Mouse (Mus musculus): ENCODE results near the gene Edil3. TPM values are rescaled to one million over a fixed set of nuclear protein-coding genes. Genes with fewer than 3 reads are reported as not detected.

Gene Edil3
- polyA plus RNA-seq, 1 experiment = 0.30 TPM

GRCm38 (mm10) chr13:89076212-89076611, 254.9 kb downstream of the Edil3 start:
- Histone ChIP-seq H3K36me3 (ENCODE audit: control insufficient read depth, insufficient read depth, low read length) (no peaks in the 10 kb centered on the region), H3K27me3 (ENCODE audit: control insufficient read depth, insufficient read depth, low read length) (no peaks in the 10 kb centered on the region), H3K27ac (ENCODE audit: insufficient read depth, low read depth, low read length) (no peak overlapping the region), H3K4me1 (ENCODE audit: control insufficient read depth, insufficient read depth, insufficient read length, low read length) (no peaks in the 10 kb centered on the region), H3K4me3 (ENCODE audit: low read depth, low read length) (no peak overlapping the region)
- TF ChIP-seq POLR2A (IDR thresholded peaks at IDR 0.05; ENCODE audit: low read depth, low read length) = no peak
- TF ChIP-seq CTCF (IDR thresholded peaks at IDR 0.05; ENCODE audit: extremely low read depth, insufficient read length, insufficient replicate concordance, low read depth, low read length) = no peak
- WGBS = 92% methylated on average over 1 of the region's 1 CpGs

GRCm38 (mm10) chr13:89105889-89106288, 284.6 kb downstream of the Edil3 start:
- WGBS = 44% methylated on average over 1 of the region's 1 CpGs

GRCm38 (mm10) chr13:89117551-89117950, 296.3 kb downstream of the Edil3 start:
- Histone ChIP-seq H3K36me3 (ENCODE audit: control insufficient read depth, insufficient read depth, low read length) (no peaks in the 10 kb centered on the region), H3K4me3 (ENCODE audit: low read depth, low read length) (no peak overlapping the region), H3K27ac (ENCODE audit: insufficient read depth, low read depth, low read length) (no peak overlapping the region), H3K4me1 (ENCODE audit: control insufficient read depth, insufficient read depth, insufficient read length, low read length) (no peaks in the 10 kb centered on the region), H3K27me3 (ENCODE audit: control insufficient read depth, insufficient read depth, low read length) (no peaks in the 10 kb centered on the region)
- TF ChIP-seq POLR2A (IDR thresholded peaks at IDR 0.05; ENCODE audit: low read depth, low read length) = no peak
- no peak for TF ChIP-seq CTCF (IDR thresholded peaks at IDR 0.05; ENCODE audit: extremely low read depth, insufficient read length, insufficient replicate concordance, low read depth, low read length)
- WGBS = 71% methylated on average over 2 of the region's 2 CpGs

More at GRCm38 (mm10) chr13:89105889-89106288, 284.6 kb downstream of the Edil3 start:
- no peaks in the 10 kb centered on the region for H3K27me3 ChIP-seq (ENCODE audit: control insufficient read depth, insufficient read depth, low read length)
- H3K36me3 ChIP-seq (ENCODE audit: control insufficient read depth, insufficient read depth, low read length) = no peaks in the 10 kb centered on the region
- no peak overlapping the region for H3K4me3 ChIP-seq (ENCODE audit: low read depth, low read length)
- no peak overlapping the region for H3K27ac ChIP-seq (ENCODE audit: insufficient read depth, low read depth, low read length)
- TF ChIP-seq POLR2A (IDR thresholded peaks at IDR 0.05; ENCODE audit: low read depth, low read length) (no peak), CTCF (IDR thresholded peaks at IDR 0.05; ENCODE audit: extremely low read depth, insufficient read length, insufficient replicate concordance, low read depth, low read length) (no peak)
- H3K4me1 ChIP-seq (ENCODE audit: control insufficient read depth, insufficient read depth, insufficient read length, low read length) = no peaks in the 10 kb centered on the region

GRCm38 (mm10) chr13:89119809-89120208, 298.5 kb downstream of the Edil3 start:
- no peak overlapping the region for H3K27ac ChIP-seq (ENCODE audit: insufficient read depth, low read depth, low read length)
- H3K4me1 ChIP-seq (ENCODE audit: control insufficient read depth, insufficient read depth, insufficient read length, low read length) = no peaks in the 10 kb centered on the region
- no peak overlapping the region for H3K4me3 ChIP-seq (ENCODE audit: low read depth, low read length)
- WGBS = 79% methylated on average over 8 of the region's 8 CpGs
- TF ChIP-seq POLR2A (IDR thresholded peaks at IDR 0.05; ENCODE audit: low read depth, low read length) (no peak), CTCF (IDR thresholded peaks at IDR 0.05; ENCODE audit: extremely low read depth, insufficient read length, insufficient replicate concordance, low read depth, low read length) (no peak)
- no peaks in the 10 kb centered on the region for H3K27me3 ChIP-seq (ENCODE audit: control insufficient read depth, insufficient read depth, low read length)
- no peaks in the 10 kb centered on the region for H3K36me3 ChIP-seq (ENCODE audit: control insufficient read depth, insufficient read depth, low read length)

GRCm38 (mm10) chr13:89122511-89123253, 301.4 kb downstream of the Edil3 start:
- TF ChIP-seq CTCF (IDR thresholded peaks at IDR 0.05; ENCODE audit: extremely low read depth, insufficient read length, insufficient replicate concordance, low read depth, low read length) (no peak), POLR2A (IDR thresholded peaks at IDR 0.05; ENCODE audit: low read depth, low read length) (no peak)
- H3K36me3 ChIP-seq (ENCODE audit: control insufficient read depth, insufficient read depth, low read length) = no peaks in the 10 kb centered on the region
- WGBS = 57% methylated on average over 6 of the region's 6 CpGs

GRCm38 (mm10) chr13:89123396-89123795, 302.1 kb downstream of the Edil3 start:
- H3K4me1 ChIP-seq (ENCODE audit: control insufficient read depth, insufficient read depth, insufficient read length, low read length) = no peaks in the 10 kb centered on the region
- no peak overlapping the region for H3K4me3 ChIP-seq (ENCODE audit: low read depth, low read length)
- WGBS = 86% methylated on average over 5 of the region's 5 CpGs
- H3K27me3 ChIP-seq (ENCODE audit: control insufficient read depth, insufficient read depth, low read length) = no peaks in the 10 kb centered on the region
- no peak for TF ChIP-seq POLR2A (IDR thresholded peaks at IDR 0.05; ENCODE audit: low read depth, low read length)
- no peak overlapping the region for H3K27ac ChIP-seq (ENCODE audit: insufficient read depth, low read depth, low read length)
- no peaks in the 10 kb centered on the region for H3K36me3 ChIP-seq (ENCODE audit: control insufficient read depth, insufficient read depth, low read length)

More at GRCm38 (mm10) chr13:89122511-89123253, 301.4 kb downstream of the Edil3 start:
- H3K27ac ChIP-seq (ENCODE audit: insufficient read depth, low read depth, low read length) = no peak overlapping the region
- no peaks in the 10 kb centered on the region for H3K4me1 ChIP-seq (ENCODE audit: control insufficient read depth, insufficient read depth, insufficient read length, low read length)
- H3K4me3 ChIP-seq (ENCODE audit: low read depth, low read length) = no peak overlapping the region
- H3K27me3 ChIP-seq (ENCODE audit: control insufficient read depth, insufficient read depth, low read length) = no peaks in the 10 kb centered on the region

GRCm38 (mm10) chr13:89146056-89146547, 324.8 kb downstream of the Edil3 start:
- Histone ChIP-seq H3K4me3 (ENCODE audit: low read depth, low read length) (no peak overlapping the region), H3K4me1 (ENCODE audit: control insufficient read depth, insufficient read depth, insufficient read length, low read length) (no peaks in the 10 kb centered on the region), H3K36me3 (ENCODE audit: control insufficient read depth, insufficient read depth, low read length) (no peaks in the 10 kb centered on the region), H3K27ac (ENCODE audit: insufficient read depth, low read depth, low read length) (no peak overlapping the region), H3K27me3 (ENCODE audit: control insufficient read depth, insufficient read depth, low read length) (no peaks in the 10 kb centered on the region)
- no peak for TF ChIP-seq POLR2A (IDR thresholded peaks at IDR 0.05; ENCODE audit: low read depth, low read length)
- no peak for TF ChIP-seq CTCF (IDR thresholded peaks at IDR 0.05; ENCODE audit: extremely low read depth, insufficient read length, insufficient replicate concordance, low read depth, low read length)
- 62% methylated on average over 4 of the region's 4 CpGs for WGBS

All from small intestine, adult 2 months (tissue).